Mouse (Mus musculus): ENCODE data around the gene Aqp3.

The Aqp3 gene

GRCm38 (mm10) chr4:41097871-41098576, at the start of gene Aqp3:
Aqp3 (minus strand) TSS chr4:41098183.
- peak; percentile 73 for DNase-seq

- peak; percentile 58 for DNase-seq
These were observed 44.6 kb upstream of the Aqp3 start for GRCm38 (mm10) chr4:41142601-41143000.

GRCm38 (mm10) chr4:41140174-41140875, 42.3 kb upstream of the Aqp3 start:
- peak; percentile 46 for DNase-seq

GRCm38 (mm10) chr4:41136811-41137210, 38.8 kb upstream of the Aqp3 start:
- no peak for DNase-seq

GRCm38 (mm10) chr4:41136454-41136805, 38.4 kb upstream of the Aqp3 start:
- peak; percentile 84 for DNase-seq

GRCm38 (mm10) chr4:41135711-41136453, 37.9 kb upstream of the Aqp3 start, which contains the start of gene Ube2r2:
Ube2r2 (plus strand) TSS chr4:41135743.
- DNase-seq: peak; percentile 59

- DNase-seq: peak; percentile 79
These were observed 37.1 kb upstream of the Aqp3 start for GRCm38 (mm10) chr4:41134935-41135710.

- no peak for DNase-seq
These were observed 35.7 kb upstream of the Aqp3 start for GRCm38 (mm10) chr4:41133529-41134291.

- DNase-seq: no peak
These were observed 34.5 kb upstream of the Aqp3 start for GRCm38 (mm10) chr4:41132471-41132870.

GRCm38 (mm10) chr4:41129836-41130235, 31.9 kb upstream of the Aqp3 start:
- DNase-seq: no peak

- DNase-seq: peak; percentile 77
These were observed 31.4 kb upstream of the Aqp3 start for GRCm38 (mm10) chr4:41129406-41129805.

- DNase-seq: peak; percentile 99
These were observed 26.4 kb upstream of the Aqp3 start, which contains the start of gene Nol6 for GRCm38 (mm10) chr4:41124180-41124951. Nol6 (minus strand) TSS chr4:41124455.

GRCm38 (mm10) chr4:41118706-41119292, 20.8 kb upstream of the Aqp3 start:
- DNase-seq: peak; percentile 70

GRCm38 (mm10) chr4:41116817-41117216, 18.8 kb upstream of the Aqp3 start:
- no peak for DNase-seq

- no peak for DNase-seq
These were observed 17.8 kb upstream of the Aqp3 start for GRCm38 (mm10) chr4:41115793-41116192.

GRCm38 (mm10) chr4:41115074-41115473, 17.1 kb upstream of the Aqp3 start:
- DNase-seq: no peak

GRCm38 (mm10) chr4:41114358-41115070, 16.5 kb upstream of the Aqp3 start:
- DNase-seq: no peak

- DNase-seq: peak; percentile 60
These were observed 10.9 kb upstream of the Aqp3 start for GRCm38 (mm10) chr4:41108717-41109425.

- no peak for DNase-seq
These were observed 9.5 kb upstream of the Aqp3 start for GRCm38 (mm10) chr4:41107440-41107839.
